Mouse (Mus musculus): Measurements from ENCODE around the gene Rem1.

- TF ChIP-seq CTCF (IDR thresholded peaks at IDR 0.05; ENCODE audit: extremely low read depth, insufficient read depth, insufficient read length, insufficient replicate concordance) = no peak
- no peak for TF ChIP-seq POLR2A (IDR thresholded peaks at IDR 0.05; ENCODE audit: low read depth, low read length)
Observed at GRCm38 (mm10) chr2:152669639-152670484, 43.1 kb downstream of the Rem1 start.
